Mouse (Mus musculus) heart, postnatal 0 days (tissue): ENCODE results near the gene Cdx2. TPM values are rescaled to one million over a fixed set of nuclear protein-coding genes. Genes with fewer than 3 reads are reported as not detected.

Experiments
- ATAC-seq: fragments of 200-750 bp; cut with Nextera tagmentation; 2 replicates; pipeline ENCODE4 v1.8.0; 2017; ENCODE audit warnings: low read depth, moderate number of reproducible peaks, moderate library complexity; ENCODE audit not compliant: insufficient read depth
- DNase-seq: peaks from one replicate; pipeline ENCODE4 v3.0.0-alpha.2; 2016; ENCODE audit warnings: low spot score
- H3K27ac ChIP-seq: fragments of 300-500 bp; sonication (generic); 2 replicates; pipeline ENCODE4 v1.5.1; 2014; ENCODE audit warnings: low read depth, mild to moderate bottlenecking
- H3K27me3 ChIP-seq: fragments of 300-500 bp; sonication (generic); 2 replicates; pipeline ENCODE4 v1.6.1; 2014; ENCODE audit warnings: low read length, mixed read lengths; ENCODE audit not compliant: control insufficient read depth, insufficient read depth
- H3K36me3 ChIP-seq: fragments of 300-500 bp; sonication (generic); replicated peaks from 2 replicates; pipeline ENCODE4 v1.6.1; 2014; ENCODE audit warnings: low read length, mixed read lengths; ENCODE audit not compliant: control insufficient read depth, insufficient read depth
- H3K4me1 ChIP-seq: fragments of 300-500 bp; sonication (generic); 2 replicates; pipeline ENCODE4 v1.6.1; 2014; ENCODE audit warnings: antibody characterized with exemption; ENCODE audit not compliant: control insufficient read depth, insufficient read depth
- H3K4me2 ChIP-seq: fragments of 300-500 bp; sonication (generic); 2 replicates; pipeline ENCODE4 v1.6.1; 2014; ENCODE audit warnings: low read depth, mild to moderate bottlenecking, low read length, moderate library complexity
- H3K4me3 ChIP-seq: fragments of 300-500 bp; sonication (generic); 2 replicates; pipeline ENCODE4 v1.5.1; 2014; ENCODE audit warnings: low read depth, low read length
- H3K9ac ChIP-seq: fragments of 300-500 bp; sonication (generic); replicated peaks from 2 replicates; pipeline ENCODE4 v1.6.1; 2014; ENCODE audit warnings: low read depth, low read length, mixed read lengths
- H3K9me3 ChIP-seq: fragments of 300-500 bp; sonication (generic); replicated peaks from 2 replicates; pipeline ENCODE4 v1.6.1; 2016; ENCODE audit warnings: low read length; ENCODE audit not compliant: control insufficient read depth
- CTCF ChIP-seq: IDR thresholded peaks from 2 replicates; pipeline ENCODE4 v1.5.1; 2016; ENCODE audit warnings: antibody characterized with exemption, control low read depth, low read depth
- EP300 ChIP-seq: IDR thresholded peaks from 2 replicates; pipeline ENCODE4 v1.6.1; 2016; ENCODE audit warnings: antibody characterized with exemption, low read depth
- WGBS: fragments of 180-500 bp; shearing (Covaris S2); extraction: QIAGEN DNeasy Blood & Tissue Kit; methylation state at CpG from one replicate; pipeline ENCODE4 v1.1.7; 2014; 5-methylcytosine and 5-hydroxymethylcytosine counted together
- polyA plus RNA-seq: library from polyadenylated mRNA; unstranded; fragments of >200 nt; fragmentation: Nextera tagmentation; extraction: Ambion mirVana; gene quantifications from 2 replicates; pipeline ENCODE4 v1.2.1, GENCODE M21; 2015
- total RNA-seq: library from RNA; depleted of rRNA; stranded (reverse); fragments of >200 nt; gene quantifications from 2 replicates; pipeline ENCODE4 v1.2.3, GENCODE M21; 2014; ENCODE audit warnings: low replicate concordance

Cdx2 gene
- total and polyA plus RNA-seq, 2 experiments from 2014 or later, result not detected

DNA sequence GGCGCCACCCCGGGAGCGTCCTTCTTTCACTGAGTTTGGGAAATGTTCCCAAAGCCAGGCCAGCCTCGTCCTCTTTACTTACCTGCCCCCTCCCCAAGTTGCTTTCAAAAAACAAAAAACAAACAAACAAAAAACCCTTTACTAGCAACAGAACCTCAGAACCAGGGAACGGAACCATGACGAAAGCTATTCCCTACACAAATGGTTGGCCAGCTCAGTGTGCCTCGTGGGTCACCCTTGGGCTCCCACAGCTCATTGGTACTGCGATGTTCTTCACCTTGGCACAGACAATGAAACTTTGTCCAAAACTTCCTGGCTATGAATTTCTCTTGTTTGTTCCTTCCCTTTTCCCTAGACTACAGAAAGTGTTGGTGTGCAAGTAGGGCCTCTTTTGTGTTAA, 4.9 kb downstream of the Cdx2 start:
- no peak overlapping the region for H3K27ac ChIP-seq
- TF ChIP-seq CTCF (no peak), EP300 (no peak)
- no peaks in the 10 kb centered on the region for H3K9me3 ChIP-seq
- no peaks in the 10 kb centered on the region for H3K36me3 ChIP-seq
- H3K4me3 ChIP-seq, result no peak overlapping the region
- no peak overlapping the region for H3K4me2 ChIP-seq
- no peak for ATAC-seq
- peaks cover 8% of the 10 kb centered on the region; the same call in 1 of the 2 replicates for H3K4me1 ChIP-seq
- no peak overlapping the region for H3K9ac ChIP-seq
- no peak for DNase-seq
- 5% methylated on average over 8 of the region's 8 CpGs for WGBS
- H3K27me3 ChIP-seq, result peaks cover 99% of the 10 kb centered on the region

DNA sequence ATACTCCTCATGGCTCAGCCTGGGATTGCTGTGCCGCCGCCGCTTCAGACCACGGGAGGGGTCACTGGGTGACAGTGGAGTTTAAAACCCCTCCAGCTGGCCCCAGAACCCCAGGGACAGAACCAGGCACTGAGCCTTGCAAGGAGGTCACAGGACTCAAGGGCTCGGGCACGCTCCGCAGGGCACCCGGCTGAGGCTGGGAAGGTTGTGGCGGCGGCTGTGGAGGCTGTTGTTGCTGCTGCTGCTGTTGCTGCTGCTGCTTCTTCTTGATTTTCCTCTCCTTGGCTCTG, 5.3 kb downstream of the Cdx2 start:
- 3% methylated on average over 10 of the region's 10 CpGs for WGBS
- no peak overlapping the region for H3K27ac ChIP-seq
- TF ChIP-seq CTCF, result no peak
- no peak for TF ChIP-seq EP300
- no peak overlapping the region for H3K4me2 ChIP-seq
- H3K9me3 ChIP-seq, result no peaks in the 10 kb centered on the region
- H3K4me1 ChIP-seq, result peaks cover 8% of the 10 kb centered on the region; the same call in 1 of the 2 replicates
- DNase-seq, result no peak
- ATAC-seq, result no peak
- no peaks in the 10 kb centered on the region for H3K36me3 ChIP-seq
- peaks cover 99% of the 10 kb centered on the region for H3K27me3 ChIP-seq
- H3K9ac ChIP-seq, result no peak overlapping the region
- H3K4me3 ChIP-seq, result no peak overlapping the region

DNA sequence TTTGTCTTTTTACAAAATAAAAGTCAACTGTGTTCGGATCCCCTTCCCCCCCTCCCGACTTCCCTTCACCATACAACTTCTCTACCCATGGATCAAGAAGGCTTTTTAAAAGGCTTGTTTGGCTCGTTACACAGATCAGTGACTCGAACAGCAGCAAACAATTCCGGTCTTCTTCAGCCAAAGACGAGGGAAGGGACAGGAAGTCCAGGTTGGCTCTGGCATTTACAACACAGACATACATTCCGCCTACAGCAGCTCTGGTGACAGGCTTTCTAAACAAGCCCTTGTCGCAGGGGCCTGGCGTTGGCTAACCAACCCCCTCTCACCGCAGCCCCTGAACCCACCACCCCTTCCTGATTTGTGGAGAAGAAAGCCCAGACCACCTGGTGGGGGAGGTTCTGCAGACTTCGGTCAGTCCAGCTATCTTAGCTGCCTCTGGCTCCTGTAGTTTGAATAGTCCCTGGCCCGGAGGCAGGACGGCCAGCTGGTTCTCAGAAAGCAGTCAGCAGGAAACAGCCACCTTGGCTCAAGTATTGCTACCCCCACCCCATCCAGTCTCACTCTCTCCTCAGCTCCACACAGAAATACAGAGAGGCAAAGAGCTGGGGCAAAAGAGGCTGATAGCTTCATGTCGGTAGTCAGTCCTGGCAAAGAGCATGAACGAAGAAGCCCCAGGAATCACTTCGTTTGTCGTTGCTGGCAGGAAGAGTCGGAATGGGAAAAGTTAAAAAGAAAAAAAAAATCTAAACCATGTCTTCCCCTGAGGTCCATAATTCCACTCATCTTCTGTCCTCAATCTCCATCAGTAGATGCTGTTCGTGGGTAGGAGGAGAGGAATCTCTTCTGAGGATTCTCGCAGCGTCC, 5.9 kb downstream of the Cdx2 start:
- ATAC-seq, result no peak
- Histone ChIP-seq H3K36me3 (no peaks in the 10 kb centered on the region), H3K9me3 (no peaks in the 10 kb centered on the region), H3K4me2 (no peak overlapping the region), H3K4me3 (no peak overlapping the region), H3K4me1 (peaks cover 8% of the 10 kb centered on the region; the same call in 1 of the 2 replicates), H3K27ac (no peak overlapping the region), H3K27me3 (peaks cover 99% of the 10 kb centered on the region), H3K9ac (no peak overlapping the region)
- TF ChIP-seq EP300 (no peak), CTCF (no peak)
- WGBS, result 3% methylated on average over 21 of the region's 21 CpGs
- no peak for DNase-seq

DNA sequence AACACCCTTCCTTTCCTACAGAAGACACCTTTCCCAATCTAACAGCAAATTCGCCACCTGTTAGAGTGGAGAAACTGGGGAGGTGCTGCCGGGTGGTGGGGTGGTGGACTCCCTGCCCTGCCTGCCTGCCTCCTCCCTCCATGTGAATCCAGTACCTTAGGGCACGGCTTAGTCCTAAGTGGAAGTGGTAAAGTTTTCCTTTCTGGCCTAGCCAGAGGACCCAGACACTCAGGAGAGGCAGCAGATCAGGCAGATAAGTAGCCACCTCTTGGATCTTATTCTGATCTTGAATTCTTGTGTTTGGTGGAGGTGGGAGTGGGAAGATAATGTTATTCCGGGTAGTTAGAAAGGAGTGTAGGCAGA, 7.1 kb downstream of the Cdx2 start:
- no peak for ATAC-seq
- Histone ChIP-seq H3K27me3 (peaks cover 97% of the 10 kb centered on the region), H3K4me3 (peak overlapping the region; percentile 33)

DNA sequence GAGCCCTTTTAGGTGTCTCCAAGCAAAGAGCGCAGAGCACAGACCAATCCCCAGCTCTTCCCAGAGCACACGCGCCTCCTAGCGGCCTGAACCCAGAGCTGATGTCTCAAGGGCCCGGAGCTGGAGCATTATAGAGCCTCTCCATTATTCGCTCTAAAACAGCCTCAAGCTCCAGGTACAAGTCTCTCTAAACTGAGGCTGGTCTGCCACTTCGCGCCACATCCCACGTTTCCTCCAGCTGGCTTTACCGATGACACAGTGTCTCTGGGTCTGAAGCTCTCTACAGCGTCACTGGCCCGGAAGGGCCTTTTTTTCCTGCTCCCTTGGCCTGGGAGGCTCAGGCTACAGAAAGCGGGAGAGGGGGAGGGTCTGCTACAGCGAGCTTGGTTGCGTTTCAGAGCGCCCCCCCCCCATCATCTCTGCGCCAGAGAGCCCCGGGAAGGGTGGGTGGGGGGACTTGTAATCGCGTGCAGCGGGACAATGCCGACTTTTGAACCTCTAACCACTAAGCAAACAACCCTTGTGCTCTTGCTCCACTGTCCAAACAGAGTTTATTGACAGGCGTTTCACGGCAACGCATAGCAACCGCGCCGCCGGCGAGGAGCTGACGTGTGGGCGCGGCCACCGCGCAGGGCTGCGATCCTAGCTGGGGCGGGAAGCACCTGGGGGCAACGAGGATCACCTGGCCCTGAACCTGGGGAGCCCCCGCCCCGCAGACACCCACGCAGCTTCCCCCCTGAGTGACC, 7.6 kb downstream of the Cdx2 start:
- peak; percentile 67; the same call in 1 of the 2 replicates for ATAC-seq
- Histone ChIP-seq H3K4me1 (peaks cover 8% of the 10 kb centered on the region; the same call in 1 of the 2 replicates), H3K36me3 (no peaks in the 10 kb centered on the region), H3K9me3 (no peaks in the 10 kb centered on the region), H3K27ac (no peak overlapping the region), H3K4me3 (peak overlapping the region; percentile 33), H3K27me3 (peaks cover 97% of the 10 kb centered on the region), H3K4me2 (peak overlapping the region; percentile 38), H3K9ac (no peak overlapping the region)
- TF ChIP-seq EP300, result no peak
- peak; percentile 57 for TF ChIP-seq CTCF
- under 1% methylated on average over 40 of the region's 41 CpGs for WGBS
- no peak for DNase-seq

More for the DNA sequence above, 7.1 kb downstream of the Cdx2 start:
- no peak overlapping the region for H3K9ac ChIP-seq
- H3K27ac ChIP-seq, result no peak overlapping the region
- WGBS, result 3% methylated on average over 4 of the region's 4 CpGs
- H3K36me3 ChIP-seq, result no peaks in the 10 kb centered on the region
- DNase-seq, result no peak
- no peaks in the 10 kb centered on the region for H3K9me3 ChIP-seq
- H3K4me1 ChIP-seq, result peaks cover 8% of the 10 kb centered on the region; the same call in 1 of the 2 replicates
- H3K4me2 ChIP-seq, result peak overlapping the region; percentile 38
- TF ChIP-seq CTCF (no peak), EP300 (no peak)
